Mouse (Mus musculus): ENCODE measurements at regions not wholly inside any gene's neighbourhood (a gene's known extent, or its start where the extent isn't known, plus 50 kb on each side); places are given as distances from the start of the nearest gene placed in this dataset.

GRCm38 (mm10) chr4:142789048-142789447, 423.7 kb downstream of the Prdm2 start:
- Histone ChIP-seq H3K27me3 (ENCODE audit: control insufficient read depth) (no peaks in the 10 kb centered on the region), H3K36me3 (ENCODE audit: control insufficient read depth) (no peaks in the 10 kb centered on the region), H3K4me3 (replicated peaks) (no peak overlapping the region), H3K4me1 (ENCODE audit: control insufficient read depth) (no peaks in the 10 kb centered on the region), H3K9me3 (ENCODE audit: control insufficient read depth, low read length) (peaks cover 10% of the 10 kb centered on the region)
- TF ChIP-seq TAL1 (IDR thresholded peaks at IDR 0.05; ENCODE audit: low read length): no peak
- TF ChIP-seq GATA1 (IDR thresholded peaks at IDR 0.05; ENCODE audit: low read length): no peak

- H3K27me3 ChIP-seq (ENCODE audit: control insufficient read depth): no peaks in the 10 kb centered on the region
- peaks cover 10% of the 10 kb centered on the region for H3K9me3 ChIP-seq (ENCODE audit: control insufficient read depth, low read length)
- no peaks in the 10 kb centered on the region for H3K36me3 ChIP-seq (ENCODE audit: control insufficient read depth)
- H3K4me3 ChIP-seq (replicated peaks): no peak overlapping the region
- TF ChIP-seq GATA1 (IDR thresholded peaks at IDR 0.05; ENCODE audit: low read length): no peak
- no peak for TF ChIP-seq TAL1 (IDR thresholded peaks at IDR 0.05; ENCODE audit: low read length)
- H3K4me1 ChIP-seq (ENCODE audit: control insufficient read depth): no peaks in the 10 kb centered on the region
Observed at GRCm38 (mm10) chr4:142785386-142785785, 427.4 kb downstream of the Prdm2 start.

- TF ChIP-seq TAL1 (IDR thresholded peaks at IDR 0.05; ENCODE audit: low read length): no peak
- TF ChIP-seq GATA1 (IDR thresholded peaks at IDR 0.05; ENCODE audit: low read length): no peak
- Histone ChIP-seq H3K9me3 (ENCODE audit: control insufficient read depth, low read length) (peaks cover 26% of the 10 kb centered on the region), H3K27me3 (ENCODE audit: control insufficient read depth) (no peaks in the 10 kb centered on the region), H3K4me1 (ENCODE audit: control insufficient read depth) (no peaks in the 10 kb centered on the region), H3K4me3 (replicated peaks) (no peak overlapping the region), H3K36me3 (ENCODE audit: control insufficient read depth) (no peaks in the 10 kb centered on the region)
Observed at GRCm38 (mm10) chr4:142776711-142777411, 435.9 kb downstream of the Prdm2 start.

- Histone ChIP-seq H3K27me3 (ENCODE audit: control insufficient read depth) (no peaks in the 10 kb centered on the region; the same call in 1 of the 2 replicates), H3K9me3 (ENCODE audit: control insufficient read depth, low read length) (peaks cover 31% of the 10 kb centered on the region), H3K4me3 (replicated peaks) (no peak overlapping the region), H3K36me3 (ENCODE audit: control insufficient read depth) (no peaks in the 10 kb centered on the region), H3K4me1 (ENCODE audit: control insufficient read depth) (no peaks in the 10 kb centered on the region)
- TF ChIP-seq TAL1 (IDR thresholded peaks at IDR 0.05; ENCODE audit: low read length): no peak
- TF ChIP-seq GATA1 (IDR thresholded peaks at IDR 0.05; ENCODE audit: low read length): no peak
Observed at GRCm38 (mm10) chr4:142775023-142775422, 437.8 kb downstream of the Prdm2 start.

- Histone ChIP-seq H3K36me3 (ENCODE audit: control insufficient read depth) (no peaks in the 10 kb centered on the region), H3K27me3 (ENCODE audit: control insufficient read depth) (no peaks in the 10 kb centered on the region; the same call in 1 of the 2 replicates), H3K4me1 (ENCODE audit: control insufficient read depth) (no peaks in the 10 kb centered on the region), H3K9me3 (ENCODE audit: control insufficient read depth, low read length) (peaks cover 33% of the 10 kb centered on the region), H3K4me3 (replicated peaks) (no peak overlapping the region)
- no peak for TF ChIP-seq TAL1 (IDR thresholded peaks at IDR 0.05; ENCODE audit: low read length)
- no peak for TF ChIP-seq GATA1 (IDR thresholded peaks at IDR 0.05; ENCODE audit: low read length)
Observed at GRCm38 (mm10) chr4:142773651-142774151, 439.1 kb downstream of the Prdm2 start.

GRCm38 (mm10) chr4:142772751-142773455, 439.9 kb downstream of the Prdm2 start:
- Histone ChIP-seq H3K4me3 (replicated peaks) (no peak overlapping the region), H3K9me3 (ENCODE audit: control insufficient read depth, low read length) (peaks cover 33% of the 10 kb centered on the region), H3K36me3 (ENCODE audit: control insufficient read depth) (no peaks in the 10 kb centered on the region), H3K27me3 (ENCODE audit: control insufficient read depth) (no peaks in the 10 kb centered on the region; the same call in 1 of the 2 replicates), H3K4me1 (ENCODE audit: control insufficient read depth) (no peaks in the 10 kb centered on the region)
- TF ChIP-seq GATA1 (IDR thresholded peaks at IDR 0.05; ENCODE audit: low read length) (no peak), TAL1 (IDR thresholded peaks at IDR 0.05; ENCODE audit: low read length) (no peak)

GRCm38 (mm10) chr4:142771520-142772150, 441.2 kb downstream of the Prdm2 start:
- Histone ChIP-seq H3K4me3 (replicated peaks) (no peak overlapping the region), H3K9me3 (ENCODE audit: control insufficient read depth, low read length) (peaks cover 33% of the 10 kb centered on the region), H3K36me3 (ENCODE audit: control insufficient read depth) (no peaks in the 10 kb centered on the region), H3K4me1 (ENCODE audit: control insufficient read depth) (no peaks in the 10 kb centered on the region), H3K27me3 (ENCODE audit: control insufficient read depth) (no peaks in the 10 kb centered on the region; the same call in 1 of the 2 replicates)
- TF ChIP-seq TAL1 (IDR thresholded peaks at IDR 0.05; ENCODE audit: low read length): no peak
- no peak for TF ChIP-seq GATA1 (IDR thresholded peaks at IDR 0.05; ENCODE audit: low read length)

- no peaks in the 10 kb centered on the region for H3K36me3 ChIP-seq (ENCODE audit: control insufficient read depth)
- H3K4me3 ChIP-seq (replicated peaks): no peak overlapping the region
- no peak for TF ChIP-seq TAL1 (IDR thresholded peaks at IDR 0.05; ENCODE audit: low read length)
- TF ChIP-seq GATA1 (IDR thresholded peaks at IDR 0.05; ENCODE audit: low read length): no peak
- H3K27me3 ChIP-seq (ENCODE audit: control insufficient read depth): no peaks in the 10 kb centered on the region; the same call in 1 of the 2 replicates
- H3K9me3 ChIP-seq (ENCODE audit: control insufficient read depth, low read length): peaks cover 32% of the 10 kb centered on the region
- H3K4me1 ChIP-seq (ENCODE audit: control insufficient read depth): no peaks in the 10 kb centered on the region
Observed at GRCm38 (mm10) chr4:142770177-142770576, 442.6 kb downstream of the Prdm2 start.

- no peaks in the 10 kb centered on the region for H3K4me1 ChIP-seq (ENCODE audit: control insufficient read depth)
- no peak for TF ChIP-seq TAL1 (IDR thresholded peaks at IDR 0.05; ENCODE audit: low read length)
- no peak for TF ChIP-seq GATA1 (IDR thresholded peaks at IDR 0.05; ENCODE audit: low read length)
- peaks cover 29% of the 10 kb centered on the region for H3K9me3 ChIP-seq (ENCODE audit: control insufficient read depth, low read length)
- no peaks in the 10 kb centered on the region; the same call in 1 of the 2 replicates for H3K27me3 ChIP-seq (ENCODE audit: control insufficient read depth)
- H3K4me3 ChIP-seq (replicated peaks): no peak overlapping the region
- no peaks in the 10 kb centered on the region for H3K36me3 ChIP-seq (ENCODE audit: control insufficient read depth)
Observed at GRCm38 (mm10) chr4:142767665-142768064, 445.1 kb downstream of the Prdm2 start.
